Mouse (Mus musculus) heart, postnatal 0 days (tissue): Measurements from ENCODE around the gene Tmem268.

Experiments used
- CTCF ChIP-seq: IDR thresholded peaks from 2 replicates; pipeline ENCODE4 v1.5.1; 2016; ENCODE audit warnings: antibody characterized with exemption, control low read depth, low read depth
- EP300 ChIP-seq: IDR thresholded peaks from 2 replicates; pipeline ENCODE4 v1.6.1; 2016; ENCODE audit warnings: antibody characterized with exemption, low read depth

DNA sequence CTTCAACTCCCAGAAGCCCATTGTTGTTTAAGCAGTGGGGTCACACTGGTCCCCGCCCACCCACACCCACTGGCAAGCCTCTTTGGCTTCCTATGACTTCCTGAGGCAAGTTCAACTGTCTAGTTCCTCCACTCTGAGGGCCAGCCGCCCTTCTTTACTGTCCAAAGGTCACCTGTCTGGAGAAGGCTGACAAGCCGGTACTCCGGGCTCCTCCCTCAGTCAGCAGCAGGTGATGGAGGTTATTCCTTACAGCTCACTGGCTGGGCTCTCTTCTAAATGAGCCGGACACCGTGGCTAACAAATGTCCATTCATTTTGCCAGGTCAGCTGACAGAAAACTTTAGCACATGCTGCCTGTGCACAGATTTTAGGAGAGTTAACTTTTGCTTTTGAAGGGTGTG, 42.2 kb downstream of the Tmem268 start:
- TF ChIP-seq EP300 = no peak
- no peak for TF ChIP-seq CTCF
